9 mouse cellular contexts compared by ENCODE assay signal in genomic region chr10:31519420-31519819, GRCm38 (mm10).
DNase-seq lines count a peak whose midpoint lies in the region; ATAC-seq and TF ChIP-seq lines count a peak whose summit lies in the region.
"Had no signal": no experiment of that assay in that cellular context is flagged by ENCODE, and none has a peak within 500 bp of the region (broad histone marks: within the 10 kb centered on the region; RNA-seq: fewer than 3 reads in every experiment).

No protein-coding gene starts in this region.

- H3K4me3 ChIP-seq in layer of hippocampus, adult 2 months = no peak overlapping the region
- no peak overlapping the region for H3K4me3 ChIP-seq in myocyte
- H3K4me3 ChIP-seq: limb, embryonic 15.5 days had no signal

- peak; percentile 62 for TF ChIP-seq CTCF in layer of hippocampus, adult 2 months (conservative IDR thresholded peaks at IDR 0.05)

- peak; percentile 100 for ATAC-seq in common myeloid progenitor, adult 5-6 weeks (replicated peaks; ENCODE audit: low read depth, poor library complexity, severe bottlenecking)

- no peak overlapping the region for H3ac ChIP-seq in myocyte (ENCODE audit: control insufficient read depth, insufficient read length)

- no peak for TF ChIP-seq POLR2A in myocyte (IDR thresholded peaks at IDR 0.05; ENCODE audit: insufficient read length, low read depth)

- H3K27ac ChIP-seq in layer of hippocampus, adult 2 months = no peak overlapping the region
- H3K27ac ChIP-seq: limb, embryonic 15.5 days had no signal

- peaks cover 47% of the 10 kb centered on the region for H3K79me2 ChIP-seq in myocyte (ENCODE audit: control insufficient read depth, insufficient read depth)

- DNase-seq in cerebellum, adult 11 months = peak; percentile 6
- no peak for DNase-seq in cerebellum, postnatal 36 days
- DNase-seq in layer of hippocampus, adult 2 months (ENCODE audit: low spot score in 2 of 2) = no peak
- DNase-seq in layer of hippocampus, adult 11-12 months (ENCODE audit: low spot score) = no peak
- DNase-seq in right cerebral cortex, postnatal 25 days = no peak
- no peak for DNase-seq in layer of hippocampus, adult 8-10 months (ENCODE audit: low spot score in 2 of 2)

- H3K36me3 ChIP-seq in myocyte (ENCODE audit: control insufficient read depth, insufficient read depth) = peaks cover under 1% of the 10 kb centered on the region

- no peaks in the 10 kb centered on the region for H3K27me3 ChIP-seq in myocyte (ENCODE audit: control insufficient read depth, insufficient read depth, insufficient read length)
- H3K27me3 ChIP-seq: limb, embryonic 15.5 days had no signal

- H3K4me2 ChIP-seq in myocyte (ENCODE audit: low read depth) = no peak overlapping the region
- H3K4me2 ChIP-seq: limb, embryonic 15.5 days had no signal

TF ChIP-seq in myocyte, 11 proteins besides CTCF, POLR2A, EP300 and RAD21:
- TF ChIP-seq CEBPB (IDR thresholded peaks at IDR 0.05; ENCODE audit: insufficient read depth, poor library complexity, severe bottlenecking) = 0 out of 2 replicates have a peak, but pooled peaks have one; percentile 33
- TF ChIP-seq MAX (IDR thresholded peaks at IDR 0.05; ENCODE audit: low read depth) = no peak
